Mouse (Mus musculus): Measurements from ENCODE around the gene Olfr283.

DNA sequence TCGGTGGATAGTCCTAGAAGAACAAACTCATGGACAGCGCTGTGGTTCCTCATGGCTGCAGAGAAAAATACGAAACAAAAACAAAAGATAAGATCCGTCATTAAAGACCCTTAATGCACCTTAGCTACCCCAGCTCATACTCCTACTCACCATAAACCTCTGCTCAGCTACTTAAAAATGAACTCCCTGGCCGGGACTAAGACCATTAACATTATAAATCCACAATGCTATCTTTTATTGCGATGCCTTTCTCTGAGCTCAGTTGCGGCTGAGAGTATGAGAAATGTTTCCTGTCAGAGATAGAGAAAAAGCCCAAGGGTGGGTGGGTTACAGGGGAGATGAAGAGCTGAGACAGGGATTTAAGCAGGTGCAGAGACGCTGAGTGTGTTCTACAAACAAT is 39.9 kb downstream of the Olfr283 start, which contains the start of gene Olfr284:
- TF ChIP-seq MXI1 (IDR thresholded peaks at IDR 0.05; ENCODE audit: low read depth, low read length) (no peak), MAX (IDR thresholded peaks at IDR 0.05; ENCODE audit: low read length) (no peak), POLR2AphosphoS2 (IDR thresholded peaks at IDR 0.05; ENCODE audit: low read depth, low read length) (no peak), RAD21 (IDR thresholded peaks at IDR 0.05; ENCODE audit: low read depth, low read length) (no peak), CTCF (conservative IDR thresholded peaks at IDR 0.05 in 1 of 2, IDR thresholded peaks at IDR 0.05 in 1 of 2; ENCODE audit: low read depth in 2 of 2, low read length in 2 of 2) (no peak), CHD2 (IDR thresholded peaks at IDR 0.05; ENCODE audit: low read length) (no peak), UBTF (IDR thresholded peaks at IDR 0.05; ENCODE audit: low read depth, low read length) (no peak), JUND (conservative IDR thresholded peaks at IDR 0.05; ENCODE audit: low read depth, low read length) (no peak), TBP (conservative IDR thresholded peaks at IDR 0.05; ENCODE audit: low read depth, low read length) (no peak), ZMIZ1 (IDR thresholded peaks at IDR 0.05; ENCODE audit: low read depth, low read length) (no peak), EP300 (IDR thresholded peaks at IDR 0.05; ENCODE audit: low read length) (no peak), SIN3A (IDR thresholded peaks at IDR 0.05; ENCODE audit: low read length) (no peak), ELF1 (IDR thresholded peaks at IDR 0.05; ENCODE audit: low read depth, low read length) (no peak)
